Mouse (Mus musculus): ENCODE results near the gene Prrx2. TPM values are rescaled to one million over a fixed set of nuclear protein-coding genes. Genes with fewer than 3 reads are reported as not detected.

Gene Prrx2
- polyA plus RNA-seq (2016; fragmentation: Nextera tagmentation; extraction: Ambion mirVana), result 194 and 201 TPM in 2 replicates

- Histone ChIP-seq H3K27me3 (no peaks in the 10 kb centered on the region), H3K36me3 (no peaks in the 10 kb centered on the region), H3K9me3 (no peaks in the 10 kb centered on the region), H3K4me2 (peak within 1 kb of the TSS; percentile 18), H3K4me3 (replicated peaks) (no peak within 1 kb of the TSS), H3K9ac (replicated peaks) (no peak within 1 kb of the TSS), H3K4me1 (replicated peaks) (peaks cover 54% of the 10 kb centered on the region), H3K27ac (peak within 1 kb of the TSS; percentile 97)
- no peak for ATAC-seq (ENCODE audit: insufficient number of reproducible peaks, insufficient read depth, low FRiP score, low TSS enrichment, low read depth)
- WGBS, result 42% methylated on average over 8 of the region's 10 CpGs
Measured at GRCm38 (mm10) chr2:30834373-30835022, at the start of gene Prrx2. TSS of gene Prrx2 (plus strand) at chr2:30834972.

GRCm38 (mm10) chr2:30787466-30787865, 47.3 kb upstream of the Prrx2 start:
- no peak for ATAC-seq (ENCODE audit: insufficient number of reproducible peaks, insufficient read depth, low FRiP score, low TSS enrichment, low read depth)
- Histone ChIP-seq H3K36me3 (no peaks in the 10 kb centered on the region), H3K4me2 (no peak overlapping the region), H3K4me3 (replicated peaks) (no peak overlapping the region), H3K9ac (replicated peaks) (0 out of 2 replicates have a peak overlapping the region, but pooled peaks have one; percentile 44), H3K4me1 (replicated peaks) (peaks cover 35% of the 10 kb centered on the region), H3K27me3 (no peaks in the 10 kb centered on the region), H3K27ac (peak overlapping the region; percentile 62; the same call in 1 of the 2 replicates), H3K9me3 (no peaks in the 10 kb centered on the region)
- 52% methylated on average over 4 of the region's 4 CpGs for WGBS

- Histone ChIP-seq H3K27ac (no peak overlapping the region), H3K4me1 (replicated peaks) (peaks cover 36% of the 10 kb centered on the region), H3K9ac (replicated peaks) (no peak overlapping the region), H3K9me3 (no peaks in the 10 kb centered on the region), H3K4me2 (no peak overlapping the region), H3K4me3 (replicated peaks) (no peak overlapping the region), H3K27me3 (no peaks in the 10 kb centered on the region), H3K36me3 (no peaks in the 10 kb centered on the region)
- ATAC-seq (ENCODE audit: insufficient number of reproducible peaks, insufficient read depth, low FRiP score, low TSS enrichment, low read depth), result no peak
- 86% methylated on average over 7 of the region's 7 CpGs for WGBS
Measured at GRCm38 (mm10) chr2:30792061-30792460, 42.7 kb upstream of the Prrx2 start.

GRCm38 (mm10) chr2:30794179-30795108, 40.3 kb upstream of the Prrx2 start:
- Histone ChIP-seq H3K4me3 (replicated peaks) (peak overlapping the region; percentile 42), H3K4me1 (replicated peaks) (peaks cover 43% of the 10 kb centered on the region), H3K27me3 (peaks cover 2% of the 10 kb centered on the region; the same call in 1 of the 2 replicates), H3K9me3 (no peaks in the 10 kb centered on the region), H3K36me3 (no peaks in the 10 kb centered on the region), H3K4me2 (peak overlapping the region; percentile 63), H3K9ac (replicated peaks) (peak overlapping the region; percentile 62), H3K27ac (peak overlapping the region; percentile 81)
- 6% methylated on average over 48 of the region's 48 CpGs for WGBS
- peak; percentile 63 for ATAC-seq (ENCODE audit: insufficient number of reproducible peaks, insufficient read depth, low FRiP score, low TSS enrichment, low read depth)

- Histone ChIP-seq H3K27ac (peak overlapping the region; percentile 80), H3K4me2 (peak overlapping the region; percentile 63), H3K4me3 (replicated peaks) (peak overlapping the region; percentile 42), H3K27me3 (peaks cover 11% of the 10 kb centered on the region; the same call in 1 of the 2 replicates), H3K9ac (replicated peaks) (no peak overlapping the region; the same call in 1 of the 2 replicates), H3K36me3 (no peaks in the 10 kb centered on the region), H3K4me1 (replicated peaks) (peaks cover 43% of the 10 kb centered on the region), H3K9me3 (no peaks in the 10 kb centered on the region)
- 52% methylated on average over 7 of the region's 7 CpGs for WGBS
- no peak for ATAC-seq (ENCODE audit: insufficient number of reproducible peaks, insufficient read depth, low FRiP score, low TSS enrichment, low read depth)
Measured at GRCm38 (mm10) chr2:30795271-30795888, 39.4 kb upstream of the Prrx2 start.

- H3K27me3 ChIP-seq, result peaks cover 16% of the 10 kb centered on the region
- H3K9ac ChIP-seq (replicated peaks), result peak overlapping the region; percentile 40; the same call in 1 of the 2 replicates
- peak overlapping the region; percentile 80 for H3K27ac ChIP-seq
- no peaks in the 10 kb centered on the region for H3K9me3 ChIP-seq
- peak overlapping the region; percentile 56 for H3K4me2 ChIP-seq
- 48% methylated on average over 5 of the region's 5 CpGs for WGBS
- peak overlapping the region; percentile 20; the same call in 1 of the 2 replicates for H3K4me3 ChIP-seq (replicated peaks)
- ATAC-seq (ENCODE audit: insufficient number of reproducible peaks, insufficient read depth, low FRiP score, low TSS enrichment, low read depth), result no peak
- no peaks in the 10 kb centered on the region for H3K36me3 ChIP-seq
- H3K4me1 ChIP-seq (replicated peaks), result peaks cover 47% of the 10 kb centered on the region
Measured at GRCm38 (mm10) chr2:30795889-30796275, 38.9 kb upstream of the Prrx2 start.

GRCm38 (mm10) chr2:30796382-30796781, 38.4 kb upstream of the Prrx2 start:
- peak; percentile 54 for ATAC-seq (ENCODE audit: insufficient number of reproducible peaks, insufficient read depth, low FRiP score, low TSS enrichment, low read depth)
- H3K9me3 ChIP-seq, result no peaks in the 10 kb centered on the region
- H3K36me3 ChIP-seq, result no peaks in the 10 kb centered on the region
- peaks cover 21% of the 10 kb centered on the region for H3K27me3 ChIP-seq
- WGBS, result 5% methylated on average over 11 of the region's 11 CpGs
- peak overlapping the region; percentile 56 for H3K4me2 ChIP-seq
- H3K4me3 ChIP-seq (replicated peaks), result peak overlapping the region; percentile 20
- H3K4me1 ChIP-seq (replicated peaks), result peaks cover 52% of the 10 kb centered on the region
- H3K27ac ChIP-seq, result peak overlapping the region; percentile 80
- H3K9ac ChIP-seq (replicated peaks), result peak overlapping the region; percentile 40; the same call in 1 of the 2 replicates

GRCm38 (mm10) chr2:30799456-30799855, 35.3 kb upstream of the Prrx2 start:
- Histone ChIP-seq H3K4me1 (replicated peaks) (peaks cover 54% of the 10 kb centered on the region), H3K27me3 (peaks cover 46% of the 10 kb centered on the region)

GRCm38 (mm10) chr2:30800671-30801066, 34.1 kb upstream of the Prrx2 start:
- Histone ChIP-seq H3K4me2 (peak overlapping the region; percentile 90), H3K9me3 (no peaks in the 10 kb centered on the region), H3K4me3 (replicated peaks) (peak overlapping the region; percentile 57), H3K4me1 (replicated peaks) (peaks cover 43% of the 10 kb centered on the region), H3K27ac (no peak overlapping the region), H3K27me3 (peaks cover 46% of the 10 kb centered on the region), H3K9ac (replicated peaks) (peak overlapping the region; percentile 69), H3K36me3 (no peaks in the 10 kb centered on the region)
- no peak for ATAC-seq (ENCODE audit: insufficient number of reproducible peaks, insufficient read depth, low FRiP score, low TSS enrichment, low read depth)
- WGBS, result 26% methylated on average over 6 of the region's 7 CpGs

More at GRCm38 (mm10) chr2:30799456-30799855, 35.3 kb upstream of the Prrx2 start:
- no peak for ATAC-seq (ENCODE audit: insufficient number of reproducible peaks, insufficient read depth, low FRiP score, low TSS enrichment, low read depth)
- whole genome bisulfite sequencing, result 77% methylated on average over 3 of the region's 3 CpGs
- Histone ChIP-seq H3K9me3 (no peaks in the 10 kb centered on the region), H3K27ac (no peak overlapping the region), H3K9ac (replicated peaks) (no peak overlapping the region), H3K4me2 (no peak overlapping the region), H3K4me3 (replicated peaks) (no peak overlapping the region), H3K36me3 (no peaks in the 10 kb centered on the region)

GRCm38 (mm10) chr2:30801067-30801852, 33.5 kb upstream of the Prrx2 start:
- H3K9ac ChIP-seq (replicated peaks), result peak overlapping the region; percentile 69
- under 1% methylated on average over 77 of the region's 77 CpGs for WGBS
- H3K36me3 ChIP-seq, result no peaks in the 10 kb centered on the region
- H3K4me1 ChIP-seq (replicated peaks), result peaks cover 37% of the 10 kb centered on the region
- H3K27ac ChIP-seq, result no peak overlapping the region
- H3K27me3 ChIP-seq, result peaks cover 46% of the 10 kb centered on the region
- no peaks in the 10 kb centered on the region for H3K9me3 ChIP-seq
- peak overlapping the region; percentile 57 for H3K4me3 ChIP-seq (replicated peaks)
- peak overlapping the region; percentile 90 for H3K4me2 ChIP-seq
- no peak for ATAC-seq (ENCODE audit: insufficient number of reproducible peaks, insufficient read depth, low FRiP score, low TSS enrichment, low read depth)

All from limb, embryonic 12.5 days (tissue).